Mouse (Mus musculus) stomach, postnatal 0 days (tissue): ENCODE results near the gene Enam.

ENCODE experiments used
- CTCF ChIP-seq: IDR thresholded peaks from 2 replicates; pipeline ENCODE4 v1.5.1; 2016; ENCODE audit warnings: antibody characterized with exemption, low read depth, mild to moderate bottlenecking, moderate library complexity
- EP300 ChIP-seq: optimal IDR thresholded peaks from 2 replicates; pipeline ENCODE3; 2016; ENCODE audit warnings: antibody characterized with exemption

DNA sequence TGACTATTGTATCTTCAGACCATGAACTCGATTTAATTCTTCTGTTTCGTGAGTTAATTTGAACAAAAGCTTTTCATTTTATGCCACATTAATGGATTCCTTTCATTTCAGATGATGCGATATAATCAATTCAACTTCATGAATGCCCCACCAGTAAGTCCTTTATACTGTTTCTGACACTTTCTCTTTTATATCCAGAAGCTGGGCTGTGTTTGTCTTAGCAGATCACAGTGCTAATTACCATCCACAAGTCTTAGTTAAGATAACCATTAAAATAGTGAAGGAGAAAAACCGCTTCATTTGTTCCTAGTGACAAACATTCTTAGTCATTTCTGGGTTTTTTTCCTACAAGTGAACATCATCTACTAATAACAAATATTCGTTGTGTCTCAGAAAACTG, 3.3 kb downstream of the Enam start:
- TF ChIP-seq CTCF (no peak), EP300 (no peak)
